Mouse (Mus musculus) G1E-ER4 (cell line): ENCODE data around the gene Tmem117. TPM values are rescaled to one million over a fixed set of nuclear protein-coding genes. Genes with fewer than 3 reads are reported as not detected.

Source experiments
- GATA1 ChIP-seq: IDR thresholded peaks from one replicate; pipeline ENCODE4 v1.8.0; 2012; ENCODE audit warnings: low read length, inconsistent platforms
- polyA plus RNA-seq: library from polyadenylated mRNA; stranded (reverse); fragments of >175 nt; gene quantifications from 2 replicates; pipeline ENCODE4 v1.2.3, GENCODE M21; 2012

Gene Tmem117
- polyA plus RNA-seq, 1 experiment, result not detected

GRCm38 (mm10) chr15:94793455-94793854 is 164.4 kb downstream of the Tmem117 start:
- TF ChIP-seq GATA1, result no peak

- TF ChIP-seq GATA1, result no peak
Observed at GRCm38 (mm10) chr15:94795484-94795883, 166.5 kb downstream of the Tmem117 start.

DNA sequence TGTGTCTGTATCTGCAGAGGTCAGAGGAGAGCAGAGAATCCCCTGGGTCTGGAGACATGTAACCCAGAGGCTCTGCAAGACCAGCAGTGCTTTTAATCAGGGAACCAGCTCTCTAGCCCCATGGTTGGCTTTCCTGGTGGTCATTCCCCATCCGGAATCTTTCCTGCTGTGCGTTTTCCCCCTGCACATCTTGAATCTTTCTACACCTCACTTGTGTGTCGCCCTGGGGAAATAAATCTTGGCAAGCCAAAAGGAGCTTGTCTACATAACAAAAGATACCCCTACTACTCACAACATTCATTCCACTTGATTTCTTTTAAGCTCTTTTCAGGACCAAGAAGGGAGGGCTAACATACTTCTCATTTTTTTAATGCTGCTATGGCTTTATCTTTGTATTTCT is 169.2 kb downstream of the Tmem117 start:
- no peak for TF ChIP-seq GATA1

GRCm38 (mm10) chr15:94801462-94801861 is 172.4 kb downstream of the Tmem117 start:
- no peak for TF ChIP-seq GATA1

- TF ChIP-seq GATA1, result no peak
Observed at GRCm38 (mm10) chr15:94802820-94803219, 173.8 kb downstream of the Tmem117 start.

DNA sequence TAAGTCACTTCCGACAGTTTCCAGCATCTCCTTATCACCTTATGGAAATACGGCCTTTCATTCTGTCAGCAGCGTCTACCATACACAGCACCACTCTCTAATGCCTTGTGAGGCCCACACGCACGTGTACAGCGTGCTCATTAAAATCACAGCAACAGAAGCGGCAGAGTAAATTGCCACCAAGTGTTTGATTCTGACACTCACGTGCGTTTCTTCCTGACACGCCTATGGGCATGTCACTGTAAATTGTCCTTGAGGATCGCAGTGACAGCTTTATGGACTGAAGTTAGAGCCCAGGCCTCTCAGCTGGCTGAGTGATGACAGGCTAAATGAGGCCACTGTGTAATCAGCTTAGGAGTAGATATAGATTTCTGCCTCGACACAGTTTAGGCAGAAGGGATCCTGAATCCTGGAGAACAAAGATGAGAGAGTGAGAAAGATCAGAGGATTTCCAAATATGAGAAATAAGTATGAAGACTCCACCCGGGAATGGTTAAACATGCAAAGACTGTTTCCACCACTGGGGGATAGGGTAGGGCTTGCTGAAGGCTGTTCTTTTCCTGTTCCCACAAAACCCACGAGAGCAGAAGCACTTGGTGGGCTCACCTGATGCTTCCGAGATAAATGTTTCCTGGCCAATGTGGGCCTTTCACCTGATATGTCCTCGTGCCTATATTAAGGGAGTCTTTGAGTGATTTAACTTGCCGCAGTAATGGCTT is 174.8 kb downstream of the Tmem117 start:
- no peak for TF ChIP-seq GATA1

GRCm38 (mm10) chr15:94806005-94806404 is 177.0 kb downstream of the Tmem117 start:
- no peak for TF ChIP-seq GATA1

DNA sequence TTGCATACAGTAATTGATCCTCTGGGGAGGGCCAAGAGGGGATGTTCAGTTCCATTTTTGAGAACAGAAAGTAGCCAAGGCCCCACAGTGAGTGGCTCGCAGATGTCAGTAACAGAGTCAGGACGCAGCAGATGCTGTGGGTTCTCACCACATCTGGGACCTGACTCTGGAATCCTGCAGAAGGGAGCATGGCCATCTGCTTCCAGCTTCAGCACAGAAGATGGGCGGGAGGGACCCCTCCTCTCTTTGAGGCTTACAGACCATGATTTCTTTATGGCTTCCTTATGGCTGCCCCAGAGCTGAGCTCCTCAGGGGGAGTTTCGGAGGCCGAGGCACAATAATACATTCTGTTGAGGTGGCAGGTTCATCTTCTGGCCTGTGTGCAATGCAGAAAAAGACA is 182.5 kb downstream of the Tmem117 start:
- TF ChIP-seq GATA1, result no peak

- no peak for TF ChIP-seq GATA1
Observed at GRCm38 (mm10) chr15:94814213-94815100, 185.4 kb downstream of the Tmem117 start.

DNA sequence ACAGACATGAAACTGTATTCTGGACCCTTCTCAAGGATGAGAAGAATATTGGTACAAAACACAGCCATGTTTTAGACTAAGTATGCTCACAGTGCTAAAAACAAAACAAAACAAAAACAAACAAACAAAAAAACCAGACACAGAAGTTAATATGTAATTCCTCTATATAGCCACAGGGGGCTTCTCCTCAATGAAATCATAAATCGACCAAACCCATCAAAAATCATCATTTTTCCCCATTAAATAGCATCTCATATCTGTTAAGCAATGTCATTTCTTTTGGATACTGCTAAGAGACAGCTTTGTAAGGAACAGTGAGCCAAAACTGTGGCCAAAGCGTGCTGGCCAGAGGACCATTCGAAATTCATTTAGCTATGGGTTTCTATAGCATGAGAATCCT is 206.6 kb downstream of the Tmem117 start:
- TF ChIP-seq GATA1, result no peak

- no peak for TF ChIP-seq GATA1
Observed at GRCm38 (mm10) chr15:94838646-94839045, 209.6 kb downstream of the Tmem117 start.

DNA sequence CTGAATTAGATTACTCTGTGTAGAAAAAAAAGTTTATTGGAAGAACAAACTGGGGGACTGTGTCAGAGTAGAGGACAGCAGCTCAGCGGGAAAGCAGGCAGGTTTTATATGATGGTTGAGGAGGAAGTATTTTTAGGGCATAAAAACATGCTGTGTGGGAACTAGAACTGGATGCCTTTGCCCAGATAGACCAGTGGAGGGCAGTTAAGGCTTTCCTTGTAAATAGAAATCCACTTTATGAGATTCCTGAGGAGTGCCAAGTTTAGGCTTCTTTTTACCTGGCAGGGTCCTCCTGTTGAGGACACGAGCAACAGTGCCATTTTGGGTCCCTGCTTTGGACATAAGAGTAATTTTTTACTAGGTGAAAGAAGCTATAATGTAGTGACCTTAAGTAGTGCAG is 218.5 kb downstream of the Tmem117 start:
- TF ChIP-seq GATA1, result no peak

DNA sequence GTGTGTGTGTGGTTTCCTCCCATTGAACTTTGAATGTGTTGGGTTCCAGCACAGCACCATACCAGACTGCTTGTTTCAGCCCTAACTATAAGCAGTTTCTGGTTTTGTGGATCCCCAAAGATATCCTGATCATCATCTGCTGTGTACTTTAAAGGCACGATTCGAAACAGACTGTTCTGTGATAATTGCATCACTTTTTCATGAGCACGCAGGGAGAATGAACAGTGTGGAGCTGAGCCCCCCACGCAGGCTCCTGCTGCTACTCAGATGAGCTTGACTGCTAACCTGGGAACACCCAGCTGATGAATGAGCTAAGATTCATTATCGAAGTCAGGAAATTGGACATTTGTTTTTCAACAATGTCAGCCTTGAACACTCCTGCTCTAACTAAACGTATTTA is 230.6 kb downstream of the Tmem117 start:
- TF ChIP-seq GATA1, result no peak

DNA sequence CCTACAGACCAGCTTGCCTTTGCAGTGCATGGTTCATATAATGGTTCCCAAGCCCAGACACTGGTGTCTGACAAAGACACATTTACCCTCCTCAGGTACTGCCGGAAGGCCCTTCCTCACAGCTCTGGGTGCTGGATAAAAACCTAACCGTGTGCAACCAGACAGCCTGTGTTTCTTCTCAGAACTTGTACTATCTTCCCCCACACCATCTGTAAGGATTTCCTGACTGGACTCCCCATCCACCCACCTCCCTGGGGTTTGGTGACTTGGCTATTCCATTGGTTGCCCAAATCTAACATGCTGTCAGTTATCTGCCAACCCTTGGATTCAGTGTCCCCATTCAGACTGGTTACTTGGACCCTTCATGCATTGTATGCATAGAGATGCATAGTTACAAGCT is 232.1 kb downstream of the Tmem117 start:
- TF ChIP-seq GATA1, result no peak

- TF ChIP-seq GATA1, result no peak
Observed at GRCm38 (mm10) chr15:94864134-94864533, 235.1 kb downstream of the Tmem117 start.

GRCm38 (mm10) chr15:94868372-94868771 is 239.3 kb downstream of the Tmem117 start:
- no peak for TF ChIP-seq GATA1

DNA sequence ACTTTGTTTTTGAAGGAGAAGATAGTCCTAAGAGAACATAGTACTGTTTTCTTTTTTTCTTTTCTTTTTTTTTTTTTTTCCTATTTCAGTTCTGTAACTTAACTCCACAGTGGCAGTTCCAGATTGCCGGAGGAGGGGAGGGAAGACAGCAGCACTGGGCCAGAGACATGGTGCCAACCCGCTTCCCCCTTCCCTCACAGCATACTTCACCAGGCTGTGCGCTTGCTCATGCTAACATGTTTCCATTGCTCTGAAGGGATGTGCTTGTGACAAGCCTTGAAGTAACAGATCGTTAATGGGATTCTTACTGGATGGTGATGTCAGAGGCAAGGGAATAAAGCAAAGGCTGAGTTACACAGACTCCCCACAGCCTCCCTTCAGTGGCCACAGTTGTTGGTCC is 256.0 kb downstream of the Tmem117 start:
- TF ChIP-seq GATA1, result no peak

- no peak for TF ChIP-seq GATA1
Observed at GRCm38 (mm10) chr15:94893201-94893600, 264.2 kb downstream of the Tmem117 start.
